Mouse (Mus musculus) heart, embryonic 11.5 days (tissue): Measurements from ENCODE around the gene 4930595D18Rik. TPM values are rescaled to one million over a fixed set of nuclear protein-coding genes. Genes with fewer than 3 reads are reported as not detected.

Experiments
- ATAC-seq: fragments of 200-750 bp; cut with Nextera tagmentation; replicated peaks from 2 replicates; pipeline ENCODE4 v1.8.0; 2017; ENCODE audit warnings: moderate library complexity; ENCODE audit not compliant: insufficient number of reproducible peaks, low FRiP score, low TSS enrichment
- H3K27ac ChIP-seq: fragments of 300-500 bp; sonication (generic); 2 replicates; pipeline ENCODE4 v1.5.1; 2014; ENCODE audit warnings: mild to moderate bottlenecking, low read depth, low read length
- H3K27me3 ChIP-seq: fragments of 300-500 bp; sonication (generic); 2 replicates; pipeline ENCODE4 v1.6.1; 2014; ENCODE audit warnings: mild to moderate bottlenecking, low read length, mixed read lengths; ENCODE audit not compliant: control insufficient read depth, insufficient read depth
- H3K36me3 ChIP-seq: fragments of 300-500 bp; sonication (generic); 2 replicates; pipeline ENCODE4 v1.6.1; 2014; ENCODE audit warnings: mild to moderate bottlenecking, low read length, moderate library complexity, mixed read lengths; ENCODE audit not compliant: control insufficient read depth, insufficient read depth
- H3K4me1 ChIP-seq: fragments of 300-500 bp; sonication (generic); 2 replicates; pipeline ENCODE4 v1.6.1; 2014; ENCODE audit warnings: low read length; ENCODE audit not compliant: control insufficient read depth, insufficient read depth
- H3K4me2 ChIP-seq: fragments of 300-500 bp; sonication (generic); 2 replicates; pipeline ENCODE4 v1.6.1; 2014; ENCODE audit warnings: mild to moderate bottlenecking, moderate library complexity
- H3K4me3 ChIP-seq: fragments of 300-500 bp; sonication (generic); 2 replicates; pipeline ENCODE4 v1.5.1; 2014; ENCODE audit warnings: low read depth, low read length
- H3K9ac ChIP-seq: fragments of 300-500 bp; sonication (generic); 2 replicates; pipeline ENCODE4 v1.6.1; 2014; ENCODE audit warnings: mild to moderate bottlenecking, low read depth, low read length, moderate library complexity
- H3K9me3 ChIP-seq: fragments of 300-500 bp; sonication (generic); replicated peaks from 2 replicates; pipeline ENCODE4 v1.6.1; 2016; ENCODE audit warnings: low read length; ENCODE audit not compliant: control insufficient read depth
- WGBS: fragments of 180-500 bp; shearing (Covaris S2); extraction: QIAGEN DNeasy Blood & Tissue Kit; methylation state at CpG from one replicate; pipeline ENCODE4 v1.1.7; 2014; ENCODE audit not compliant: insufficient replicate concordance; 5-methylcytosine and 5-hydroxymethylcytosine counted together
- polyA plus RNA-seq: library from polyadenylated mRNA; unstranded; fragments of >200 nt; fragmentation: Nextera tagmentation; extraction: Ambion mirVana; gene quantifications from 2 replicates; pipeline ENCODE4 v1.2.1, GENCODE M21; 2014

4930595D18Rik gene
- polyA plus RNA-seq, 1 experiment from 2014 or later, result not detected

DNA sequence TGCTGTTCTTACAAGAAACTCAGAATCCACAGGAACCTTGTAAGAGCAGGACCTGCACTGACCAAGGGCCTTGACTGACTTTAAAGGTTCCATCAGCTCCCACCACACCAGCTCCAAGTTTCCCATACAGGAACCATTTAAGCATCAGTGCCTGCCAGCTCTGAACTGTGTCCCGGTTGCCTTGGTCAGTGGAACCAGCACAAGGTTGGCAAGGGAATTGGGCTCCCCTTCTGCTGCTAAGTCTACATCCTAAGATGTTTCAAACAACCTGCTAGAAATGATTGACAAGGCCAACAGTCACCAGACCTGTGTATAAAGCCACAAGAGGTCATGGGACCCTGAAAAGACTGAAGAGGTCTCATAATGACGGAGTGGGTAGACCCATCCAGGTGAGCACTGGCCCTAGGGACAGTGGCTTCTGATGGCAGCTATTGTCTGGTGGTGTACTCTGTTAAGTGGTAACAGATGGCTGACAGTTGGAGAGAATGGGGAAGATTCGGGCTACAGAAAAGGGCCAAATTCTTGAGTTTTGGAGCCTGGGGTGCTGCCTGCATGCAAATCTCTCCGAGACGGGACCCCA, 64.7 kb downstream of the 4930595D18Rik start:
- 93% methylated on average over 5 of the region's 5 CpGs for WGBS

DNA sequence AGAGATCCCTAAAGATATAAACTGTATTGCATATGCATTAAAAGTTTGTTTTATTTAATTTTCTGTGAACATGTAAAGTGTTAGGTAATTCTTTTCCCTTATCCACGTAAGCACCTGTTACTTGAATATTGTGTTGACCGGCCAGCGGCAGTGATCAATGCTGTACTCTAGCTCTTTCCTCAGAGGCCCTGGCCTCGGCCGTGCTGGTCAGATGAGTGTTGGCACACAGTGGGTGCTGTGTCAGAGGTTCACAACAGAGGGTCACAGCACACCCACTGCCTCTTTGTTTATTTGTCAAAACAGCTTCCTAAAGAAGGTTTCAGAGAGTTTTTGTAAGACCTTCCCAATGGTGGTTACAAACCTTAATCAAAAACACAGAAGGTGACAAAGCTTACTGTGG, 69.7 kb downstream of the 4930595D18Rik start:
- peaks cover 49% of the 10 kb centered on the region for H3K36me3 ChIP-seq
- H3K4me3 ChIP-seq, result no peak overlapping the region
- no peak overlapping the region for H3K9ac ChIP-seq
- no peaks in the 10 kb centered on the region for H3K27me3 ChIP-seq
- 92% methylated on average over 5 of the region's 5 CpGs for WGBS
- H3K27ac ChIP-seq, result no peak overlapping the region
- no peak for ATAC-seq
- 0 out of 2 replicates have a peak, but pooled peaks cover 3% of the 10 kb centered on the region for H3K4me1 ChIP-seq
- no peak overlapping the region for H3K4me2 ChIP-seq
- H3K9me3 ChIP-seq, result no peaks in the 10 kb centered on the region

More for the DNA sequence above, 64.7 kb downstream of the 4930595D18Rik start:
- no peaks in the 10 kb centered on the region for H3K9me3 ChIP-seq
- no peak overlapping the region for H3K9ac ChIP-seq
- H3K4me2 ChIP-seq, result no peak overlapping the region
- ATAC-seq, result no peak
- 0 out of 2 replicates have a peak, but pooled peaks cover 3% of the 10 kb centered on the region for H3K4me1 ChIP-seq
- H3K4me3 ChIP-seq, result no peak overlapping the region
- H3K27me3 ChIP-seq, result no peaks in the 10 kb centered on the region
- peaks cover 26% of the 10 kb centered on the region for H3K36me3 ChIP-seq
- no peak overlapping the region for H3K27ac ChIP-seq

DNA sequence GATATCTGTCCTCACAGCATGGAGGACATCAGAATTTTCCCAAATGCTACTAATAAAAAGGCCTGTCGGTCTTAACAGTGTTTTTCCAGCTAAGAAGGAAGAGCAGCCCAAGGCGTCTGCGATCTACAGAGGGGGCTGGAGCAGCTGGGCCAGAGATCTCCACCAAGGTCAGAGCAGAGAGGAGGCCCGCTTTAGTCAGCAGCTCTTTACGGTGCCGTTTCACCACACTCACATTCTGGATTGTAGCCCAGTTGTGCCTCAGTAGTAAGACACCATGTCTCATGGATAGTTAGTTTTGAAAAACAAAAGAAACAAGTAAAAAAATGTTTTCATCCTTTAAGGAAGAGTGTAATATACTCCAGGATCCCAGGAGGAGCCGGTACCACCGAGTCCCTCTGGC, 73.1 kb downstream of the 4930595D18Rik start:
- Histone ChIP-seq H3K36me3 (peaks cover 34% of the 10 kb centered on the region), H3K27me3 (no peaks in the 10 kb centered on the region), H3K27ac (no peak overlapping the region), H3K4me2 (no peak overlapping the region), H3K9me3 (no peaks in the 10 kb centered on the region), H3K9ac (no peak overlapping the region), H3K4me3 (no peak overlapping the region), H3K4me1 (peaks cover 7% of the 10 kb centered on the region; the same call in 1 of the 2 replicates)
- WGBS, result 89% methylated on average over 8 of the region's 8 CpGs
- ATAC-seq, result no peak

Other genes starting within 250 kb of the 4930595D18Rik start
- 11.4 and 14.5 TPM in 2 replicates for gene Ankrd9, start 205.5 kb downstream of the 4930595D18Rik start, polyA plus RNA-seq
- 11.9 TPM in 2 replicates for gene Rcor1, start 145.1 kb downstream of the 4930595D18Rik start, polyA plus RNA-seq
- gene Traf3, start 18.1 kb downstream of the 4930595D18Rik start, polyA plus RNA-seq, result 6.9 and 8.2 TPM in 2 replicates
- 1.3 and 2.2 TPM in 2 replicates for gene Amn, start 86.6 kb upstream of the 4930595D18Rik start, polyA plus RNA-seq
- gene Cdc42bpb, start 193.2 kb upstream of the 4930595D18Rik start, polyA plus RNA-seq, result 25.4 and 33.2 TPM in 2 replicates
- gene Lbhd2, start 222.3 kb upstream of the 4930595D18Rik start, polyA plus RNA-seq, result 0.50 TPM in 1 of 2 replicates, not detected in the other
- 11.3 and 11.6 TPM in 2 replicates for gene Exoc3l4, start 232.5 kb upstream of the 4930595D18Rik start, polyA plus RNA-seq